Mouse (Mus musculus) cerebellum, adult 2 months (tissue): ENCODE results near the gene Ankrd11.

Experiments used
- CTCF ChIP-seq: fragments of 200-500 bp; IDR thresholded peaks from 2 replicates; pipeline ENCODE4 v1.5.1; 2011; ENCODE audit warnings: low read depth, mild to moderate bottlenecking, control low read depth, low read length, moderate library complexity, borderline replicate concordance; ENCODE audit not compliant: insufficient read depth
- POLR2A ChIP-seq: fragments of 200-500 bp; IDR thresholded peaks from 2 replicates; pipeline ENCODE4 v1.6.1; 2011; ENCODE audit warnings: low read length, control low read depth, borderline replicate concordance; ENCODE audit not compliant: insufficient read depth

GRCm38 (mm10) chr8:122859843-122860242 is 182.2 kb downstream of the Ankrd11 start:
- TF ChIP-seq POLR2A, result no peak
- TF ChIP-seq CTCF, result no peak
